Mouse (Mus musculus) embryonic facial prominence, embryonic 11.5 days (tissue): ENCODE data around the gene Hmgcs1. TPM values are rescaled to one million over a fixed set of nuclear protein-coding genes. Genes with fewer than 3 reads are reported as not detected.

Experiments used
- ATAC-seq: fragments of 200-750 bp; cut with Nextera tagmentation; replicated peaks from 2 replicates; pipeline ENCODE4 v1.8.0; 2017; ENCODE audit warnings: low read depth; ENCODE audit not compliant: insufficient number of reproducible peaks, low FRiP score, low TSS enrichment
- DNase-seq: peaks from one replicate; pipeline ENCODE4 v3.0.0-alpha.2; 2015; ENCODE audit warnings: low spot score
- H3K27ac ChIP-seq: fragments of 300-500 bp; sonication (generic); replicated peaks from 2 replicates; pipeline ENCODE4 v1.5.1; 2014; ENCODE audit warnings: mild to moderate bottlenecking, low read depth, low read length, control low read depth
- H3K27me3 ChIP-seq: fragments of 300-500 bp; sonication (generic); 2 replicates; pipeline ENCODE4 v1.6.1; 2014; ENCODE audit warnings: mild to moderate bottlenecking, low read length, moderate library complexity, mixed read lengths; ENCODE audit not compliant: control insufficient read depth, insufficient read depth
- H3K36me3 ChIP-seq: fragments of 300-500 bp; sonication (generic); replicated peaks from 2 replicates; pipeline ENCODE4 v1.6.1; 2014; ENCODE audit warnings: low read depth, mild to moderate bottlenecking, low read length, moderate library complexity, mixed read lengths; ENCODE audit not compliant: control insufficient read depth, insufficient read depth
- H3K4me1 ChIP-seq: fragments of 300-500 bp; sonication (generic); 2 replicates; pipeline ENCODE4 v1.6.1; 2014; ENCODE audit warnings: low read length, mixed read lengths; ENCODE audit not compliant: control insufficient read depth, insufficient read depth
- H3K4me2 ChIP-seq: fragments of 300-500 bp; sonication (generic); 2 replicates; pipeline ENCODE4 v1.6.1; 2014; ENCODE audit warnings: low read depth, mild to moderate bottlenecking, control low read depth, low read length, moderate library complexity
- H3K4me3 ChIP-seq: fragments of 300-500 bp; sonication (generic); 2 replicates; pipeline ENCODE4 v1.5.1; 2014; ENCODE audit warnings: low read depth, low read length, control low read depth
- H3K9ac ChIP-seq: fragments of 300-500 bp; sonication (generic); replicated peaks from 2 replicates; pipeline ENCODE4 v1.6.1; 2014; ENCODE audit warnings: mild to moderate bottlenecking, control low read depth, low read length
- H3K9me3 ChIP-seq: fragments of 300-500 bp; sonication (generic); replicated peaks from 2 replicates; pipeline ENCODE4 v1.6.1; 2016; ENCODE audit warnings: mild to moderate bottlenecking, low read length, inconsistent platforms, mixed read lengths; ENCODE audit not compliant: control insufficient read depth
- WGBS: fragments of 180-500 bp; shearing (Covaris S2); extraction: QIAGEN DNeasy Blood & Tissue Kit; methylation state at CpG from one replicate; pipeline ENCODE4 v1.1.7; 2014; 5-methylcytosine and 5-hydroxymethylcytosine counted together
- polyA plus RNA-seq: library from polyadenylated mRNA; unstranded; fragments of >200 nt; fragmentation: Nextera tagmentation; extraction: Ambion mirVana; gene quantifications from 2 replicates; pipeline ENCODE4 v1.2.1, GENCODE M21; 2014

The Hmgcs1 gene
- 274 and 293 TPM in 2 replicates for polyA plus RNA-seq

DNA sequence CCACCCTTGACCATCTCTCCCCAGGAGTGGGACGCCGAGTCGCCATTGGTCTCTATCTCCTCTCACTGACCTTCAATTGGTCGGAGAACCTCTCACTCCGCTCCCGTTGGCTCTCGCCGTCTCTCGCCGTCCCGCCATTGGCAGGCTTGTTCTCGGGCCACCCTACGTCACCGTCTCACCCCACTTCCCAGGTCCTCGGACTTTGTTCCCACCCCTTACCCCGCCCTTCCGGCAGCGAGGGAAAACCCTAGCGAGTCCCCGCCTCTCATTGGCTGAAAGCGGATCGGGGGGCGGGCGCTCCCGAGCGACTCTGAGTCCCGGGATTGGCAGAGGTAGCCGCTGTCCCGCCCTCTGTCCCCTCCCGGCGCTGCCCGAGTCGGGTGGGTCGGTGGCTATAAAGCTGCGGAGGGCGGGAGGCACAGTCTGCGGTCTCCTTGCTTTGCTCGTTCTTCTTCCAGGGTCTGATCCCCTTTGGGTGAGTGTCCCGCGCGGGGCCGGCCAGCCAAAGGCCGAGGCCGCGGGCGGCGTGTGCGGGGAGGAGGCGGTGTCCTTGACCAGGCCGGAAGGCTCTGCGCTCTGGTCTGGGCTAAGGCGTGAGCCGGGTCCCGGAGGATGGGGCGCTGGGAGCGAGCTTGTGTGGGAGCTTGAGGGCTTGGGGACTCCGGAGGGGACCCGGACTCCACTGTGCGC lies at the start of gene Hmgcs1:
Hmgcs1 (plus strand) TSS at position 341 of the 690 bp plus-strand sequence.
- Histone ChIP-seq H3K4me2 (peak within 1 kb of the TSS; percentile 72), H3K4me1 (0 out of 2 replicates have a peak, but pooled peaks cover 2% of the 10 kb centered on the region), H3K36me3 (no peaks in the 10 kb centered on the region), H3K9ac (peak within 1 kb of the TSS; percentile 85), H3K27ac (peak within 1 kb of the TSS; percentile 88), H3K4me3 (peak within 1 kb of the TSS; percentile 81), H3K9me3 (no peaks in the 10 kb centered on the region), H3K27me3 (no peaks in the 10 kb centered on the region)
- DNase-seq = peak; percentile 100
- peak; percentile 99 for ATAC-seq
- 0% methylated on average over 53 of the region's 59 CpGs for WGBS

DNA sequence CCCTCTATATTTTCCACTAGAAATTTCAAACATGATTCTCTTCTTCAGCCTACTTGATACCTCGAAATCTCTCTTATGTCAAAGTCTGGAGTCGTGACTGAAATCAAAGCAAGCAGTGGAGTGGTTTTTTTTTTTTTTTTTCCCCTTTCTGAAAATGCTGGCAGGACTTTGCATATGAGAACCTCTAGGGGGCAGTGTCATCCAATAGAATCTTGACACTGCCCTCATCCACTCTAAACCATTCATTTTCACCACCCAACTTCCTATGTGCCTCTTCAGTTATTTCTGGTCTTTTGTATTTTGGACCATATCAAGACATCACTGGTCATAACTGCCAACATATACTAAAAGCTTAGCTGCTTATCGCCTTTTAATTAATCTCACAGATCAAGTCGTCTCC lies 49.7 kb upstream of the Hmgcs1 start:
- Histone ChIP-seq H3K4me3 (no peak overlapping the region), H3K9me3 (no peaks in the 10 kb centered on the region), H3K9ac (no peak overlapping the region), H3K4me2 (no peak overlapping the region), H3K27me3 (no peaks in the 10 kb centered on the region), H3K4me1 (no peaks in the 10 kb centered on the region), H3K27ac (no peak overlapping the region), H3K36me3 (no peaks in the 10 kb centered on the region)
- ATAC-seq = no peak
- whole genome bisulfite sequencing = 36% methylated on average over 4 of the region's 4 CpGs
- DNase-seq = peak; percentile 71

DNA sequence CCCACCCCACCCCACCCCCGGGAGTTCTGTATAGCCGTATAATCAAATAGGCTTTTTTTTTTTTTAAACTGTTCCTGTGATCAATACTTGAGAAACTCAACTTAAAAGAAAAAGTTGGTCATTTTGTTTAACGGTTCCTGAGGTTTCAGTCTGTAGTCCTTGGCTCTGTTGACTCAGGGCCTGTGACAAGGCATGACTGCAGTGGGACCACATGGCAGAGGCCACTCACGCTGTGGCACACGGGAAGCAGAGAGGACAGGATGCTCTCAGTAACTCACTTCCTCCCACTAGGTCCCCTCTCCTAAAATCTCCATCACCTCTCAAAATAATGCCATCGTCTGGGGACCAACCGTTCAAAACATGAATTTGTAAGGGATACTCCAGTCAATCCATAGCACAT lies 49.0 kb upstream of the Hmgcs1 start:
- Histone ChIP-seq H3K4me3 (no peak overlapping the region), H3K36me3 (no peaks in the 10 kb centered on the region), H3K4me2 (no peak overlapping the region), H3K27me3 (no peaks in the 10 kb centered on the region), H3K9me3 (no peaks in the 10 kb centered on the region), H3K4me1 (no peaks in the 10 kb centered on the region), H3K27ac (no peak overlapping the region), H3K9ac (no peak overlapping the region)
- 78% methylated on average over 7 of the region's 7 CpGs for WGBS
- DNase-seq (no peak), ATAC-seq (no peak)

DNA sequence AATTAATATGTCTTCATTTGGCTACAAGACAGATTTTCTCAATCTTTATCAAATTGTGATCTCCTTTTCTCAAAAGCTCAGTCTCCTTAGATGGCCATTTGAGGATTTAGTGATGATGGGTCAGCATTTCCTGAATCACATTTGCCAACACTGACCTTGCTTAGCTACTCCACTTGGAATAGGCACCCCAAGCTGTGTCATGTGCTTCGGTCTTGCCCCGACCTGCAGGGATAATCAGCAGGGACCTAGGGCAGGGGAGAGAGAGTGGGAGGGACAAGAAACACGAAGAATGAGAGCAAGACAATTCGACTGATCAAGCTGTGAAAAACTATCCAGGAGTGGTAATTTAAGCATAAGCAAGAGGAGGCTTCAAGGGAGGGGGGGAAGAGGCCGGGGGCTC lies 45.4 kb upstream of the Hmgcs1 start:
- DNase-seq = no peak
- Histone ChIP-seq H3K9ac (no peak overlapping the region), H3K4me2 (no peak overlapping the region), H3K4me3 (no peak overlapping the region), H3K4me1 (no peaks in the 10 kb centered on the region), H3K27me3 (no peaks in the 10 kb centered on the region), H3K27ac (no peak overlapping the region), H3K9me3 (no peaks in the 10 kb centered on the region), H3K36me3 (no peaks in the 10 kb centered on the region)
- WGBS = 62% methylated on average over 5 of the region's 5 CpGs
- ATAC-seq = no peak

DNA sequence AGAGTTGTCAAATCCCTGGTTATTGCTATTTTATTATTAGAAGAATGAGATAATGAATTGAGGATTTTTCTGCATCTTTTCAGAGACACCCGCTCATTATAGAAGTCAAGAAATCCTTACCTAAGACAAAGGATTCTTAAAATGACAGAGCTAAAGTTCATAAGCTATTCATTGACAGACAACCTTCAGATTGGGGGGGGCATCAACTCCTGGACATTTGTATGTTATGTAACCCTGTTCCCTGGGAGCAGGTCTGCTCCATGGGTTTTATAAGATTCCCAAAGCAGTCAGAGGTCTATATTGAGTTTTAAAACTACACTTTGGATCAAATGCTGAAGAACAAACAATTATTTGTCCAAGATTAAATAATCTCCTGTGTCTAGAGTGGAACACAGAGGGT lies 43.7 kb upstream of the Hmgcs1 start:
- Histone ChIP-seq H3K27me3 (no peaks in the 10 kb centered on the region), H3K4me3 (no peak overlapping the region), H3K27ac (no peak overlapping the region), H3K4me1 (no peaks in the 10 kb centered on the region), H3K9ac (no peak overlapping the region), H3K36me3 (no peaks in the 10 kb centered on the region), H3K4me2 (no peak overlapping the region), H3K9me3 (no peaks in the 10 kb centered on the region)
- ATAC-seq (no peak), DNase-seq (no peak)
- WGBS = 89% methylated on average over 1 of the region's 1 CpGs

DNA sequence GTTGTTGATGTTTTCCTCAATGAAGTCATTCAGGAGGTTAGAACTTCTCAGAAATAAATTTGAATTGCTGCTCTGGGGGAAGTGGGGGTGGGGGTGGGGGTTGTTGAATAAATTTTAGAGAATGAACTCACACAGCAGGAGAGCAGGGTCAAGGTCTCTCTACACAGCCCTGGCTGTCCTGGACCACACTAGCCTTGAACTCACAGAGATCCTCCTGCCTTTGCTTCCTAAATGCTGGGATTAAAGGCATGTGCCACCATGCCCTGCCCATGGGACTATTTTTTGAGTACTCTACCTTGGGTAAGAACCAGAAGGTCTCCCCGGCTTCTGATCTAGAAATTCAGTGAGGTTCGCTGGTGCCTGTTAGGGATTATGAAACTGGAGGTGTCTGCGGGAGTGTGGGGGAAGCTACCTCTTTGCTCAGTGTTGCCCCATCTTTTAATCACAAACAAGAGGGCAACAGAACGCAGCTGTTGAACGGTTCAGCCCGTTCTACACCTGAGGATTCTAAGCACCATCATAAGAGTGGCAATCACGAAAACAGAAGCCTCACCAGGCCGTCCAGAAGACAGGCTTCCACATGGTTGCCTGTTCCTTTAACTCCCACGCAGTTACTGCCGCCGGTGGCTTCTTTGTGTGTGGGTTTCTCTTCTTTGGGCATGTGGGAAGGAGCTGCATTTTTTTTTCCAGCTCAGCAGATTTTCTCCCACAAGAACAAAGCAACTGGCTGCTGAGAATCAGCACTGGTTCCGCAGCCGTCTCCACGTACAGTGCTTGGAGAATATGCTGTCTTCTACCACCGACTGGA lies 41.1 kb upstream of the Hmgcs1 start:
- Histone ChIP-seq H3K27ac (no peak overlapping the region), H3K9ac (no peak overlapping the region), H3K27me3 (no peaks in the 10 kb centered on the region), H3K36me3 (no peaks in the 10 kb centered on the region), H3K4me2 (no peak overlapping the region), H3K4me1 (no peaks in the 10 kb centered on the region), H3K4me3 (no peak overlapping the region), H3K9me3 (no peaks in the 10 kb centered on the region)
- ATAC-seq (no peak), DNase-seq (no peak)
- 63% methylated on average over 15 of the region's 15 CpGs for WGBS

DNA sequence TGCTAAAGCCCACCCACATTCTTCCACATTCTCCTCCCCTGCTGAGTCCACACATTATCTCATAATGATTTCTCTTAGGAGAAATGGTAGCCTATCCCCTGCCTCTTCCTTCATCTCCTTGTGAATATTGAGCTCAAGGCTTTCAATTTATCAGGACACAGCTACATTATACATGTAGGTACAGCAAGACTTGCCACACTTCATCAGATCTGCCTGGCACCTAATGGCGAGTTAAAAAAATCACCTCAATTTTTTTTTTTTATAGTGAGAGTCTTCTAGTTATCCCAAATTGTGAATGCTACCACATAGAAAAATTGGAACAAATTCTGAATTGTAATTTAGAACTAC lies 40.5 kb upstream of the Hmgcs1 start:
- no peak for ATAC-seq
- Histone ChIP-seq H3K27ac (no peak overlapping the region), H3K4me1 (no peaks in the 10 kb centered on the region), H3K9me3 (no peaks in the 10 kb centered on the region), H3K9ac (no peak overlapping the region), H3K4me2 (no peak overlapping the region), H3K4me3 (no peak overlapping the region), H3K36me3 (no peaks in the 10 kb centered on the region), H3K27me3 (no peaks in the 10 kb centered on the region)
- WGBS = 89% methylated on average over 1 of the region's 1 CpGs
- no peak for DNase-seq

DNA sequence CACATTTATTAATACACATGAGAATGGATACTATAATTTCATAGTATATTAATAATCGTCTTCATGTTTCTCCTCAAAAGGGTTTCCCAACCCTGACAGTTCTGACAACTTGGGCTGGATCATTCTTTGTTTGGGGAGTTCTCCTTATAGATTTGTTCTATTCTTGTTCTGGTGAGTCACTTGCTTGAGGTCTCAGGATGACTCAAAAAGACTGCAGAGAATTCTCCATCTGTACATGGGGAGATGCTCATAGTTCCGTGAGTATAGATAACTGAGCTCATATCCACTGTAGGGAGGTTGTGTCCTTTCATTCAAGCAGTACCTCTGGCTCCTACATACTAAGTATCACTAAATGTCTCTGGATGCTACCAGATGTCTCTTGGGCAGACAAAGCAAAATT lies 35.4 kb upstream of the Hmgcs1 start:
- ATAC-seq (no peak), DNase-seq (no peak)
- Histone ChIP-seq H3K36me3 (no peaks in the 10 kb centered on the region), H3K9me3 (no peaks in the 10 kb centered on the region), H3K4me1 (no peaks in the 10 kb centered on the region), H3K4me2 (no peak overlapping the region), H3K9ac (no peak overlapping the region), H3K27me3 (no peaks in the 10 kb centered on the region), H3K27ac (no peak overlapping the region), H3K4me3 (no peak overlapping the region)
- 85% methylated on average over 2 of the region's 2 CpGs for WGBS
